Mouse (Mus musculus) spleen, embryonic (tissue): ENCODE data around the gene Mb21d2.

Source experiments
- CTCF ChIA-PET: fragments of 350-600 bp; sonication (Branson Sonifier 250); formaldehyde crosslinking; loops from one replicate; lab custom pipeline; 2022; lab: Charles Lee

The Mb21d2 gene

DNA sequence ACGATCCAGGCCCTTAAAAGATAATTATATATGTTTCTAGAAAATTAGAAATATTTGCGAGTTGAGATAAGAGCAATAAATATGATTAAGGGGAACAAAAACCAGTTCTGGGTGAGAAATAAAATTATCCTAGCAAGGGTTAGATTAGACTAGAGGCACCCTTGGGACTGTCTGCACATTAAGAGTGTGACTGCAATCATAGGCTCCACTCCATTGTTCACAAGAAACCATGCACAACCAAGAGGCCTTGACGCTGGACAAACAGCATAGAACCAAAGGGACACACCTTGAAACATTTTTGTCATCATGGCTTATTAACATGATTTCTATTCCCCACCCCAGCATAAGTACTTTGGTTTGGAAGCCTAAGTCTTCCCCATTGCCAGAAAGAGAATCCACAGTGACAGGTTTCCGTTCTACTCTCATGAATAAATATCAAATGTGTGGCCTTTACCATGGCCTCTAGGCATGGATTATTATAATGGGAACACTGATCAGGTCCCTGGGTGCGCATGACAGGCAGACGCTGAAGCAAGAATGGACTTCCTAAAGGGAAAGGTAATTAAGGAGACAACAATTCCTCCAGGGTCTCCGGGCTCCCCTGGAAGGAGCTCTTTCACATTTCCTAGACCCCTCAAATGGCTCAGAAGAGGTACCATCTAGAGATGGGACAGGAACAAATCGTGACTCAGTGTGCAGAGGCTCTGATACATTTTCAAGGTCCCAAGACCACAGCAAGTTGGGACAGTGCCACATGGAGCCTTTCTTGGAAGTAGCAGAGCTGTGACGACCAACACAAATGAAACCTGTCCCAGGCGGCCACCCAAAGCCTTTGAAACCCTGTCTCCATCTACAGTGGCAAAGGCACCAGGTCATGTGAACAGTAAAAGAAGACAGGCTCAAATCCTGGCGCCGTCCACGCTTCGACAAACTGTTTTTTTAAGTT lies 26.6 kb downstream of the Mb21d2 start:
- CTCF ChIA-PET, result no interaction called here

DNA sequence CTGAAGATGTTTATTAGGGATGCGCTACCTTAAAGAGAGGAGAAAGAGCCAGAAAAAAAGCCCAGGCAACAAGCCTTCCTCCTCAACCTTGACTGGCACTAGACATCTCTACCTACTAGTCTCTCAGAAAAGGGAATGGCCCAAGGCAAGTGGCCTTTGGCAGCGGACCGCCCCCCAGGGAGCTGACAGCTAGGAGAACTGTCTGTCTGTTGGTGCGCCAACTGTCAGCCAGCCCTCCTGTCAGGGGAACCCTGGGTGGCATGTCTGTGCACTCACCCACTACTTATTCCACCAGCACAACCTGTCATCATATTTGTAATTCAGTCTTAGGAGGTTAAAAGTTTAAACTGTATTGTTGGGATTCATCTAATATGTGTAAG lies 30.3 kb downstream of the Mb21d2 start:
- CTCF ChIA-PET, result no interaction called here

DNA sequence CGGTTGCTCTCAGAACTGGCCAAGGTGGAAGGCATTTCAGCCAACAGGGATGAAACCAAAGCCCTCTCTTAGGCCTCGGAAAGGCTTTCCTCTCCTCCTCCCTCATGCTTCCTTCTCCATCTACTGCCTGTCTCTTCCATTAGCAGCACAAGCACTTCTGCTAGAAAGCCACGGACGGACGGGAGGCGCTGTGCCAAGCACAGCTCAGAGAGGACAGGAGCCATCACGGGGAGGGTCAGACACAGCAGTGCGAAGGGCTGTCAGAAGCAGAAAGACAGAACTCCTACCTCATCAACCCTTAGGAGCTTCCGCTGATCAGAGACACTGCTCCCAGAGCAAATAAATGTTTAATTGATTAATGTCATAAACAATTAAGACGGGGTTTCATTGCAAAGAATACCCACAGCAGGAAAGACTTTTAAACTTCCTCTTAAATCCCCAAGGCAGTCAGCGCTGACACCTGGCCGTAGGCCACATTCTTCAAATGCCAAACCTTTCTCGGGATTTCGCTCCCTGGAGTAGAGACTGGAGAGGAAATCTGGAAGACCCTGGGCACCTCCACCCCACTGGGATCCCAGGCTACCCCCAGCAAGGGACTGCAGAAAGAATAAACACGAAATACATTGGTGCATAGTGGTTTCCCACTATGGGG lies 30.8 kb downstream of the Mb21d2 start:
- CTCF ChIA-PET, result interaction anchor here (0.6 kb wide), 1 partner anchor 24 kb away, joined by 4 read pairs; no protein-coding TSS in a partner anchor

DNA sequence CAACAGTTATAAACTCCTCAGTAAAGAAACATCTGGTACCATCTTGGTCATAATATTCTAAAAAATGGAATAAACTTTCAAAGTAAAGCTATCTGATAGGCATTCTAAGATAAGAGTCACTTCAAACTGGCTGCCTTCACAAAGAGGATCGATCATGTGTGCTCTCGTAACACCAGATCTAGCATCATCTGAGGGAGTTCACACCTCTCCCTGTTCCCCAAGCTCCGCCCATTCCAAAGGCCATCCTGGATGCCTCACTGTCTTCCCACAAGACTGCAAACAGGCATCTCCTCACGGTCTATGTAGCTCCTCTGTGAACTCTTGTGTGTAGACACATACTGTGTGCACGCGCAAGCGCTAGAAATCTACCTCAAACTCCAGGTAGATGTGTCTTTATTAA lies 32.9 kb downstream of the Mb21d2 start:
- CTCF ChIA-PET, result no interaction called here

DNA sequence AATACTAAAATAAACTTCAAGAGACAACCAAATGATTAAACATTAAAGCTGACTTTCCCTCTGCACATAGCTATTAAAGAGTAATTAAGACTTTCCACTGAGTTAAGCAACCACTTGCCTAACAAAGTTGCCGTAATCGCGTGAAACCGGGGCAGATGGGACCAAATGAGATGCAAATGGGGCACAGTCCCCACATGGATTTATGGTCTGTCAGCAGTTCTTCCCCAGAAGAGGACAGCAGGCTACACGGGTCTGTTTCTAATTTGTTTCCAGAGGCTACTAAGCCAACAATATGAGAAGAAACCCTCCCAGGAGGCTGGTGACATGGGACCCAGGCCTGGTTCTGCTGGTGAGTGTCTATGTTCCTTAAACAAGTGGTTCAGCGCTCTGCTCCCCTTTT lies 34.6 kb downstream of the Mb21d2 start:
- CTCF ChIA-PET, result no interaction called here

DNA sequence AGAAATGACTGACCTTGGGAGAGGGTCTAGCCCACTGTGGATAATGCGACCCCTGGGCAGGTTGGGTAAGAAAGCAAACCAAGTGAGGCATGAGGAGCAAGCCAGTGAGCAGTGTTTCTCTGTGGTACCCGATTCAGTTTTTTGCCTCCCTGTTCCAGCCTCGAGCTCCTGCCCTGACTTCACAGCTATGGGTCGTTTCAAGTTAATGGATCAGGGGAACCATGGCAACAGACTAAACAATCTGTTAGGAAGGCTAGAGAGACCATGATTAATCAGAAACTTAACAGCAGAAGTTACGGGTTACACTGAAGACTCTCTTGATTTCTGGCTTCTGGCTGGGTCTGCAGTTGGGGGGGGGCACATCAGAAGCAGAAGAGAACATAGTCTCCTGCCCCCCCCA lies 36.2 kb downstream of the Mb21d2 start:
- CTCF ChIA-PET, result no interaction called here

DNA sequence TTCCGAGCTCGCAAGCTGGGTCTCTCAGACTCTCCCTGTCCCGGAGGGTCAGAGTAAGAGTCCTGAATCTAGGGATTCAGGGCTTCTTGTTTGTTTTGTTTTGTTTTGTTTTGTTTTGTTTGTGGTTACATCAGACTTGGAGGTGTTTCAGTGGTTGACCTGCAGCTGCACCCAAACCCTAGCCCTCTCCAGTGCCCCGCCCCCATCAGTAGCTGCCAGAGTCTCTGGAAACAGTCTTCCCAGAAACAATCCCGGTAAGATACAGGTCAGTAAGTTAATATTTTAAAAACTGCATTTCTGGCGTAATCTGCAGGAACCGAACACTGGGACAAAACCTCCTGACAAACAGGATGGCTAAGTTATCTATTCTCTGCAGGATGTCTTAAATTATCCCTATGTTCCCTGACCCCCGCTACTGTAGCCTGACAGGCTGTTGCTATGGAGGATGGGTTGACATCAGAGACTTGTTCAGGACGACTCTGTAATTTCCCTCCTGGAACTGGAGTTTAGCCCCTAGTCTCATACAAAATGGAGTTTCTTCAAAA lies 43.2 kb downstream of the Mb21d2 start:
- CTCF ChIA-PET, result no interaction called here

DNA sequence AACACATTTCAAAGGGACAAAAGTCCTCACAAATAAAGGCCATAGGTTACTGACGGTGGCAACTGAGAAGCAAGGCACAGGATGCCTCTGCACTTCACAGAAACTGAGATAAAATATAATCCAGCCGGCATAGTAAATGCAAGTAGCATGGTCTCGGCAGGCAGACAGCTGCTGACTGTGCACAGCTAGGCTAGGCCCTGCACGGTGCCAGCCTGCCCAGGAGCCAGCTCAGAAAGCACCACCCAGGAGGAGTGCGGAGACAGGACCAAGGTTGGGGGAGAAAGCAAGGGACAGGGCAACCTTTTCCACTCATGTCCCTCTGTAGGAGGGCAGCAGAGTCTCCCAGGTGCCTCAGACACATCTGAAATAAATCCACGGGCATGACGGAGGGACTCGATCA lies 44.0 kb downstream of the Mb21d2 start:
- CTCF ChIA-PET, result no interaction called here

DNA sequence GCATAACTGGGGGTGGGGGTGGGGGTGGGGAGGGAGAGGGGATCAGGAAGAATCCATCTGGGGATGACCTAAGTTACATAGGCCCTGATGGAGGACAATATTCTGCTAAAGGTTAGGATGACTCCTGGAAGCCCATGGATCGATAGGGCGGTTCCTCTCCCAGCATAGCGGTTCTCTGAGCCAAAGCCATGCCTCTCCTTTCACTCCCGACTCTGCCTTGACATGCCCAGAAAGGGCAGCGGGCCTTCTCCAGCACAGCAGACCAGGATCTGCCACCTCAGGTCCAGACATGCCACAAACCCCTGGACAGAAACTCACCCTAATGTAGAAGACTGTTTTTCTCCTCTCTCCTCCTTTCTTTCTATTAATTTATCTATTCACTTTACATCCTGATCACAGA lies 44.8 kb downstream of the Mb21d2 start:
- CTCF ChIA-PET, result no interaction called here

DNA sequence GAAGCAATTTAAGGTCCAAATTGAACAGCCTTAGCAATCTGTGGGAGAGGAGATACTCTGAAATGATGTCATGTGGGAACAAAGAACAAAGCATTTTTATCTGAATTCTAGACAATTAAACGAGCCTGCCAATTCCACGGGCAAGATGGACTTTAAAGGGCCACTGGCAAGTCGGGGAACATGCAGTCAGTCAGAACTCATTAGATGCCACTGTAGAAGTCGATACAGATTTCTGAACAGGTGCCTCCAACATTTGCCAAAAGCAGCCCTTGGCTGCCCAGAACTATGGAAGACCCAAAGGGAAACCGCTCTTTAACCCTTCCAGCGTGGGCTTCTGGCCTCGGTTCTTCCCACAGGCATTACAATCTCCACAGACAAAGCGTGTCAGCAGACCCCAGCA lies 45.8 kb downstream of the Mb21d2 start:
- CTCF ChIA-PET, result no interaction called here

DNA sequence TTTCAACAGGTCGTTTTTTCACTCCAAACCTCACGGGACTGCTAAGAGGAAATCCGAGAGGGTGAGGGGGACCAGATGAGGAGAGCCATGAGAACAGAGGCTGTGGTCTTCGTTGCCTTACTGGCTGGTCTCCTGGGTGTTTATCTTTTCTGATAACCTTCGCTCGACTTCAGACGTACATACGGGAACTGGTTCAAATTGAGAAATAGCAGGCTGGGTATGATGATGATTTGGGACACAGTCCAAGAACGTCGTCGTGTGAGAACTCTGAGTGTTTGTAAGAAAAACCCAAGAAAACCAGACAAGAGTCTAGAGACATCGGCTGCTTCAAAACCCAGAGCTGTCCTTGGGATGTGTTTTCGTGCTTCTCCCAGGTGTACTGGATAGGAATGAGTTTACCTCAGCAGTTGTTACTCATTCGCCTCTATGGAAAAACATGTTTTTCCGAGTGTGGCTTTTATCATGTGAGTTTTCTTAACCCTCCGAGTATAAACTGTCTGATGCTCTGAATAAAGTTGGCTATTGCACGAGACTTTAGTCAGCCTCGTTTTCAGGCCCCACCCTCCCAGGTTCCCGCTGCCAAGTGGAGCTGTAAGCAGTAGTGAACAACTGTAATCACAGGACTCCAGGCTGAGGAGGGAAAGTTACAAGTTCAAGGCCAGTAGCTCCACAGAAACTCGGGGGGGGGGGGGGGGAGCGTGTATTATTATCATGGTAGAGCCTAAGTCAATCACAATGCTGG lies 46.6 kb downstream of the Mb21d2 start:
- CTCF ChIA-PET, result no interaction called here

DNA sequence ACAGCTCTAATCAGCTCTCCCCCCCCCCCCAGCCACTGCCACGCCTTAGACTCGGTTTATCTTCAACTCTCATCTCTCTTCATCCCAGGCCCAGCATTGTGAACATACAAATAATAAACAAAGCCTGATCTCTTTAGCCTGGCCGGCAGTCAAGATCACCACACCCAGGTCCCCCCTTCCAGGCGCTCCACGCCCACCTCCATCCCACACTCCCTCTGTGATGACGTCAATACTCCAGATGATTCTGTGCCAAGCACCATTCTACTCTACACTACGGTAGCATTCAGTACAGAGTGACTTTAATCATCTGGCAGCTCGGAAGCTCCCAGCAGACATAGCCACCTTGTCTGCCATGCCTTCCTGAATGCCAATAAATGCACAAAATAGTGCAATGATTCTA lies 47.7 kb downstream of the Mb21d2 start:
- CTCF ChIA-PET, result no interaction called here

DNA sequence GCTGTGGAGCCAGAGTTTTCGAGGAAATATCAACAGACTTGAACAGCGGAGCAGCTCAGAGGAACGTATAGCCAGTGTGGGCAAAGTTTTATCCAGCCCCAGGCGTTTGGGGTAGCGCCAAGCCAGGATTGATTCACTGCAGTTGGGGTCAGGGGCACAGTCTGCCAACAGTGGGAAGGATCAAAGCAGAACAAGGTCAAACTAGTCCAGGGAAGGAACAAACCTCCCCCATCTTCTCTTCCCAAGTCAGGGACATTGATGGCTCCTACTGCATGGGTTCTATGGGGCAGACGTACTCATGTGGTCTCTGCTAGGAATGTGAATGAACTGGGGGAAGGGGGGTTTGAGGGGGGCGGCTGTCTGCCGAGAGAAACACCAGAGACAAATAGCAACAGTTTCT lies 48.7 kb downstream of the Mb21d2 start:
- CTCF ChIA-PET, result no interaction called here

DNA sequence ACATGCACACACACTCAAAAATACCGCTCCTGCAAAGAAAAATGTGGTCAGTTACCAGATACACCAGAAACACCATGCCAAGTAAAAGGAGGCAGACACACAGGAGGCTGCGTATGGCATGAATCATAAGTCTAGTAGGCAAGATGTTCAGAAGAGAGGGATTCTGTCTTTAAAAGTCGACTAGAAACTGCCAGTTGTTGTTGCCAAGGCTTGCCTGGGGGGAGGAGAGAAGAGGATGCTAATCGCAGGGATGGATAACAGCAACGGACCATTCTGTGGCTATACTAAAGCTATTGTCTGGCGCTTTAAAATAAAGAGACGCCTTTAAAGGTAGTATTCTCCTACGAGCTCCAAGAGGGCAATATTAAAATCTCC lies 49.2 kb downstream of the Mb21d2 start:
- CTCF ChIA-PET, result no interaction called here

DNA sequence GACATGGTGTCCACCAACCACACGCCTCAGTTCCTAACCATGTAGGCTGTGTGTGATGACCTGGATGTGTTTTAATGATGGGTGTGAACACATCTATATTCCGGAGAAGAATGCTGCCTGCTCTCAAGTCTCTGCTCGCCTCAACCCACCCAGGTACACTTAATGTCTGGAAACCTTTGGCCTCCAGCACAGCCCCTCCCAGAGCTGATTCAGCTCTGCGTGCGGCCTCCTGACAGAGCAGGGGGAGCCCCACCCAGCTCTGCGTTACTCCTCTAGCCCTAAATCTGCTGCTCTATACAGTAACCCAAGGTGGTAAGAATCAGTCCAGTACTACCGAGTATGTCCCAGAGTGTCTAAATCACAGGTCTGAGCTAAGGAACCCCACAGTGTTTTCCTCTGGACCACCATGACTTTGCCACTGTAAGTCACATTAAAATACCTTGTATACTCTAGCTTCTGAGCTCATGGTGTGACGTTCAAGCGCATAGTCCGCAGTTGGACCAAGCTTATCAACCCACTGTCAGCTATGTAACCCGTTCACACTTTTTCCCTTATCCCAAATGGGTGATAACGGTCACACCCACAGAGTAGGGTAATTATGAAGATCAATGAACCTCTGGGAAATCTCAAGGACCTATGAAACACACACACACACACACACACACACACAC lies 49.7 kb downstream of the Mb21d2 start:
- CTCF ChIA-PET, result no interaction called here

DNA sequence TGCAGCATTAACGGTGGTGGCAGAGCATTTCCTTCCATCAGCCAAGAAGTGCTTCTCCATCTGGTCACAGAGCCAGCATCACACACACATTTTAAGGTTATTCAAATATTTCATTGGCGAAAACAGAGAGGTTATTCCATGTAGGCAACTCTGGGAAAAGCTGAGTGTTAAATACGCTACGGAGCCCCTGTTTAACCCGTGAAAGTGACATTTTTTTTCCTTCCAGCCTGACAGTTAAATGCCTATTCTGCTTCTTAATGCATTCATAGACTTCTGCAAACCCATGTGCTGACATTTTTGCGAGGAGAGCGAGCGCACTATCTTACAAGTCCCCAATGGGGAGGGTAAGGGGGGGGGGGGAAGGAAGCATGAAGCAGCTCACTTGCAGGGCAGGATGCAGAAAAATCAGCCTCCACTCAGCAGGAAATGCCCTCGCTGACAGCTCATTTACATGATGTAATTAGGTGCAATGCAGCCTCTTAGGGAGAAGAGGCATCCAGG lies 52.3 kb downstream of the Mb21d2 start:
- CTCF ChIA-PET, result no interaction called here

DNA sequence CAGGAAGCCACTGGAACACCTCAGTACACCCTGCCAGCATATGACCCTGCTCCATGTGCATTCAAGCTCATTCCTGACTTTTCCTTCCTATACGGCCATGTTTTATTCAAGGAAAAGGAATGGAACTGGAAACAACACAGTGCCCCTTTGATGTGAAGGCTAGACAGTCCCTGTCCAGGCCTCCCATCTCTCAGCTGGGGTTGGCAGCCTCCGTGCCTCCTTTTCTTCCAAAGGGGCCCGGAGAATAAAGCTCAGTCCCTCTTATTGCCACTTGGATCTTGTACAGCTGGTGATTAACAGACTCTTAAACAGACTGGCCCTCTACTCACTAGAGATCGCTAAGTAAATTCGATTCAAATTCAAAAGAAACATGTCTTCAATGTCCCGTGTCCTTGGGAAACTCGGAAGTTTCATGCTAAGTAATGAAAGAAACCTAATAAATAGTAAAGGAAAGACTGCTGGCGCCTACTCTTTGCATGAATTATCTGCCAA lies 56.0 kb downstream of the Mb21d2 start:
- CTCF ChIA-PET, result no interaction called here

DNA sequence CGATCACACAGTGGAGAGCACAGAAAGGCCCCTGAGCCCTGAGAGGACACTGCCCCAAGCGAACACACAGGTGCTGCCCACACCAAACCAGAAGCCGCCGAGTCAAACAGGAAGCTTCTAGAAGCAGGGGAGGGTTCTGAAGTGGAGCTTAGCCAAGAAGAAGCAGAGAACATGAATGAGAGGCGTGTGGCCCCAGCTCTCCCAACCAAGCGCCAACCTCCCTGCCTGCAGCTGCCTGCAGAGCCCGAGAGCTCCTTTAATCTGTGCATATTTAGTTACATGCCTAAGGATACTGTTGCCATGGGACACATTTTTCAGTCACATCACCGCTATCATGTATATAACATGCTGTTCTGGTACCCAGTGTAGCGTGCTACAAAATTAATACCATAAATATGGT lies 58.6 kb downstream of the Mb21d2 start:
- CTCF ChIA-PET, result no interaction called here

DNA sequence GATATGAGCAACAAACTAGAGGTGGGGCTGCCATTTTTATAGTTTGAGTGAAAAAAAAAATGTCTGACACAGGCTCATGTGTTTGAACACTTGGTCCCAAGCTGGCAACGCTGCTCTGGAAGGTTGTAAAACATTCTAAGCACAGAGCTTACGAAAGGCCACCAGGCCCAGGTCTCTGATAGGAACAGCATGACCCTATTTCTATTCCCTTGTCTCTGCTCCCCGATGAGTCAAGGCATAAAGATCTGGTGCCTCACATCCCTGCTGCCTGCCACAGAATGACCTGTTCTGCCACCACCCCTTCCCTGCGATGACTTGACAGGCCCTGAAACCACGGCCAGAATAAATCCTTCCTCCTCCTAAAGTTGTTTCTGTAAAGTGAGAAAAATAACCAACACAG lies 59.0 kb downstream of the Mb21d2 start:
- CTCF ChIA-PET, result no interaction called here

DNA sequence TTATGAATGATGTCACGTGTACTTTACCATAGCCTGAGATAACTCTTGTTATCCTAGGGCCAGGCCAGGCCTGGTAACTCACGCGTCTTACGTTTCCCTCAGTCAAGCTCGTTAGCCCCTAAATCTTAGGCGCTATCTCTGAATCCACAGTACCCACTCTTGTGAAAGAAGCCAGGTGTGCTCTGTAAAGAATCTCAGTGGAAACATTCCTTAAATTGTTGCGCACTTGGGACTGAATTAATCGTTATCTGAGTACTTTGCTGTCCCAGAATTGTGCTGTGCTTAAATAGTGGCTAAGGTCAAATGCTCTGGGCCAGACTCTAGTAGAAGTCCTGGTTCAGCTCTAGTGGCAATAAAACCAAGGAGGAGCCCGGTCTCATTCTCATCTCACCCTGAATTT lies 60.6 kb downstream of the Mb21d2 start:
- CTCF ChIA-PET, result no interaction called here

DNA sequence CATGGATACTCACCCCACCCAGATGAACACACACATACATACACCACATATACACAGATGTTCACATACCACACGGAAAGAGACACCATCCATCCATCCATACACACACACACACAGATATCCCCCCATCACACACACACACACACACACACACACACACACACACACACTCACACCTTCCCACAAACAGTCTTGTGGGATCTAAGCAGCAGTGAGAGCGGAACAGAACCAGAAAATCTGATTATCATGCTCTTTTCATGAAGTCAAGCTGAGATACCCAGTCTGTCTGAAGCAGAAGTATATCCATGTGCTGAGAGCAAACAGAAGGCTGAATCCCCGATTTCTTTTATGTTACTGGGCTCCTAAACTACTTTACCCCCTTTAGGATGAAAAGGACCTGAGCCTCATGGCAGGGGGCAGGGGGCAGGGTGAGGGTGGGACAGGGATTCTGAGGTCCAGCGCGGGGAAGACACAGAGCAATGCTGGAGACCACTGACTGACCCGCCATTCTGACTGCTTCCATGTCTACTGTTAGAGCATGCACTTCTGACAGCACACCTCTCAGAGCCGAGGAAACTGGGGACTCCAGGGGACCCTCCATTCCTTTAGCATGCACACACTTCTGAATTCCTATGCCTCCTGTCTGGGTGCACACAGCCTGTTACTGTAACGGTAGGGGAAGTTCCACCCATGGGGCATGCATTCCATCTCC lies 62.7 kb downstream of the Mb21d2 start:
- CTCF ChIA-PET, result no interaction called here
